Mouse (Mus musculus): ENCODE measurements around the gene Gna12. TPM values are rescaled to one million over a fixed set of nuclear protein-coding genes. Genes with fewer than 3 reads are reported as not detected.

The Gna12 gene
- polyA plus RNA-seq (2016; fragmentation: Nextera tagmentation; extraction: Ambion mirVana): 11.8 and 23.9 TPM in 2 replicates

GRCm38 (mm10) chr5:140830314-140831063 is at the start of gene Gna12:
Gene Gna12 (minus strand): TSS chr5:140830431.
- H3K27ac ChIP-seq: peak within 1 kb of the TSS; percentile 61; the same call in 1 of the 2 replicates
- H3K27me3 ChIP-seq: peaks cover 6% of the 10 kb centered on the region; the same call in 1 of the 2 replicates
- peak within 1 kb of the TSS; percentile 70 for H3K9ac ChIP-seq
- peak; percentile 98 for ATAC-seq (ENCODE audit: low FRiP score)
- under 1% methylated on average over 31 of the region's 49 CpGs for WGBS
- H3K4me3 ChIP-seq (replicated peaks): peak within 1 kb of the TSS; percentile 77
- peak within 1 kb of the TSS; percentile 96 for H3K4me2 ChIP-seq
- H3K4me1 ChIP-seq: peaks cover 32% of the 10 kb centered on the region
- no peaks in the 10 kb centered on the region for H3K9me3 ChIP-seq
- H3K36me3 ChIP-seq (replicated peaks): 0 out of 2 replicates have a peak, but pooled peaks cover 3% of the 10 kb centered on the region

GRCm38 (mm10) chr5:140878644-140879043 is 48.4 kb upstream of the Gna12 start:
- Histone ChIP-seq H3K4me3 (replicated peaks) (no peak overlapping the region), H3K9ac (no peak overlapping the region), H3K9me3 (0 out of 2 replicates have a peak, but pooled peaks cover 4% of the 10 kb centered on the region), H3K4me1 (no peaks in the 10 kb centered on the region), H3K36me3 (replicated peaks) (no peaks in the 10 kb centered on the region), H3K27ac (no peak overlapping the region), H3K4me2 (no peak overlapping the region), H3K27me3 (0 out of 2 replicates have a peak, but pooled peaks cover 4% of the 10 kb centered on the region)
- WGBS: 68% methylated on average over 6 of the region's 6 CpGs
- no peak for ATAC-seq (ENCODE audit: low FRiP score)

GRCm38 (mm10) chr5:140873736-140874307 is 43.6 kb upstream of the Gna12 start:
- H3K9me3 ChIP-seq: 0 out of 2 replicates have a peak, but pooled peaks cover 4% of the 10 kb centered on the region
- WGBS: 90% methylated on average over 6 of the region's 6 CpGs
- H3K36me3 ChIP-seq (replicated peaks): no peaks in the 10 kb centered on the region
- H3K4me3 ChIP-seq (replicated peaks): no peak overlapping the region
- no peak overlapping the region for H3K27ac ChIP-seq
- H3K9ac ChIP-seq: no peak overlapping the region
- no peak overlapping the region for H3K4me2 ChIP-seq
- peaks cover 18% of the 10 kb centered on the region for H3K4me1 ChIP-seq
- peaks cover 15% of the 10 kb centered on the region for H3K27me3 ChIP-seq
- ATAC-seq (ENCODE audit: low FRiP score): no peak

GRCm38 (mm10) chr5:140873039-140873551 is 42.9 kb upstream of the Gna12 start:
- Histone ChIP-seq H3K9me3 (no peaks in the 10 kb centered on the region), H3K27me3 (peaks cover 15% of the 10 kb centered on the region), H3K4me3 (replicated peaks) (no peak overlapping the region), H3K27ac (no peak overlapping the region), H3K36me3 (replicated peaks) (no peaks in the 10 kb centered on the region), H3K4me2 (peak overlapping the region; percentile 17), H3K4me1 (peaks cover 18% of the 10 kb centered on the region), H3K9ac (no peak overlapping the region)
- 33% methylated on average over 18 of the region's 18 CpGs for WGBS
- no peak for ATAC-seq (ENCODE audit: low FRiP score)

- 16% methylated on average over 11 of the region's 11 CpGs for WGBS
- H3K27ac ChIP-seq: no peak overlapping the region
- peak overlapping the region; percentile 17 for H3K4me2 ChIP-seq
- H3K36me3 ChIP-seq (replicated peaks): no peaks in the 10 kb centered on the region
- no peaks in the 10 kb centered on the region for H3K9me3 ChIP-seq
- no peak overlapping the region for H3K4me3 ChIP-seq (replicated peaks)
- peaks cover 18% of the 10 kb centered on the region for H3K4me1 ChIP-seq
- ATAC-seq (ENCODE audit: low FRiP score): peak; percentile 36; the same call in 1 of the 2 replicates
- H3K27me3 ChIP-seq: peaks cover 15% of the 10 kb centered on the region
- H3K9ac ChIP-seq: no peak overlapping the region
These were observed 42.4 kb upstream of the Gna12 start for GRCm38 (mm10) chr5:140872532-140873038.

- H3K27ac ChIP-seq: no peak overlapping the region
- no peaks in the 10 kb centered on the region for H3K36me3 ChIP-seq (replicated peaks)
- WGBS: 75% methylated on average over 6 of the region's 6 CpGs
- H3K27me3 ChIP-seq: peaks cover 15% of the 10 kb centered on the region
- no peak for ATAC-seq (ENCODE audit: low FRiP score)
- no peak overlapping the region for H3K9ac ChIP-seq
- H3K9me3 ChIP-seq: no peaks in the 10 kb centered on the region
- H3K4me3 ChIP-seq (replicated peaks): no peak overlapping the region
- peaks cover 18% of the 10 kb centered on the region for H3K4me1 ChIP-seq
- H3K4me2 ChIP-seq: no peak overlapping the region
These were observed 41.0 kb upstream of the Gna12 start for GRCm38 (mm10) chr5:140871241-140871640.

GRCm38 (mm10) chr5:140869034-140869433 is 38.8 kb upstream of the Gna12 start:
- Histone ChIP-seq H3K4me3 (replicated peaks) (no peak overlapping the region), H3K27me3 (peaks cover 15% of the 10 kb centered on the region), H3K27ac (no peak overlapping the region), H3K9ac (no peak overlapping the region), H3K4me1 (peaks cover 18% of the 10 kb centered on the region), H3K4me2 (no peak overlapping the region), H3K9me3 (no peaks in the 10 kb centered on the region), H3K36me3 (replicated peaks) (no peaks in the 10 kb centered on the region)
- WGBS: 64% methylated on average over 2 of the region's 2 CpGs
- no peak for ATAC-seq (ENCODE audit: low FRiP score)

- no peak for ATAC-seq (ENCODE audit: low FRiP score)
- Histone ChIP-seq H3K4me1 (peaks cover 5% of the 10 kb centered on the region; the same call in 1 of the 2 replicates), H3K4me3 (replicated peaks) (no peak overlapping the region), H3K9me3 (no peaks in the 10 kb centered on the region), H3K4me2 (no peak overlapping the region), H3K27me3 (peaks cover 5% of the 10 kb centered on the region; the same call in 1 of the 2 replicates), H3K9ac (no peak overlapping the region), H3K27ac (no peak overlapping the region), H3K36me3 (replicated peaks) (no peaks in the 10 kb centered on the region)
- WGBS: 87% methylated on average over 5 of the region's 5 CpGs
These were observed 29.5 kb upstream of the Gna12 start for GRCm38 (mm10) chr5:140859730-140860129.

- H3K4me2 ChIP-seq: no peak overlapping the region
- ATAC-seq (ENCODE audit: low FRiP score): no peak
- 86% methylated on average over 3 of the region's 3 CpGs for WGBS
- H3K4me3 ChIP-seq (replicated peaks): no peak overlapping the region
- peaks cover 5% of the 10 kb centered on the region; the same call in 1 of the 2 replicates for H3K4me1 ChIP-seq
- H3K36me3 ChIP-seq (replicated peaks): no peaks in the 10 kb centered on the region
- H3K9ac ChIP-seq: no peak overlapping the region
- no peak overlapping the region for H3K27ac ChIP-seq
- H3K9me3 ChIP-seq: no peaks in the 10 kb centered on the region
- H3K27me3 ChIP-seq: peaks cover 5% of the 10 kb centered on the region; the same call in 1 of the 2 replicates
These were observed 28.1 kb upstream of the Gna12 start for GRCm38 (mm10) chr5:140858335-140858734.

- Histone ChIP-seq H3K4me1 (peaks cover 5% of the 10 kb centered on the region; the same call in 1 of the 2 replicates), H3K36me3 (replicated peaks) (no peaks in the 10 kb centered on the region), H3K27me3 (peaks cover 5% of the 10 kb centered on the region; the same call in 1 of the 2 replicates), H3K4me3 (replicated peaks) (no peak overlapping the region), H3K27ac (no peak overlapping the region), H3K9ac (no peak overlapping the region), H3K4me2 (no peak overlapping the region), H3K9me3 (no peaks in the 10 kb centered on the region)
- WGBS: 59% methylated on average over 8 of the region's 8 CpGs
- no peak for ATAC-seq (ENCODE audit: low FRiP score)
These were observed 27.4 kb upstream of the Gna12 start for GRCm38 (mm10) chr5:140857432-140858154.

- no peak overlapping the region for H3K4me2 ChIP-seq
- peaks cover 5% of the 10 kb centered on the region; the same call in 1 of the 2 replicates for H3K27me3 ChIP-seq
- no peak for ATAC-seq (ENCODE audit: low FRiP score)
- H3K9ac ChIP-seq: no peak overlapping the region
- no peaks in the 10 kb centered on the region for H3K36me3 ChIP-seq (replicated peaks)
- WGBS: 51% methylated on average over 11 of the region's 11 CpGs
- H3K27ac ChIP-seq: no peak overlapping the region
- H3K9me3 ChIP-seq: peaks cover 6% of the 10 kb centered on the region; the same call in 1 of the 2 replicates
- H3K4me1 ChIP-seq: peaks cover 5% of the 10 kb centered on the region; the same call in 1 of the 2 replicates
- no peak overlapping the region for H3K4me3 ChIP-seq (replicated peaks)
These were observed 25.8 kb upstream of the Gna12 start for GRCm38 (mm10) chr5:140855909-140856530.
